Comparison of ENCODE assay signal across 9 mouse cellular contexts in the genomic region with DNA sequence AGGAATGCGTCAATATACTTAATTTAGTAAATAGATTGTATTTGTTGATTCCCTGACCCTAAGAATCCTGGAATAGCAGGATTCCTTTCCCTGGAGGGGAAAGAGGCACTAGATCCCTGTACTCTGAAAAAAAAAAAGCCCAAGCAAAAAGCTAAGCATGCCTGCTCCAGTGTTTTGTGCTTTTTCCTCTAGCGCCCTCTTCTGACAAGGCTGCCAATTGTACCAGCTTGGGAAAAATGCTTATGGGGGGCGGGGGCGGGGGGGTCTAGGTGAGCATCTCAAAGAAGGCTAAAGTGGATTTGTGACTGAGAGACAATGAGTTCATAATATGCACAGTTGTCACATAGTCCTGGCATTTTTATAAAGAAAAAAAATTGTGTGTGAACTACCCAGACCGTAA. TPM values are rescaled to one million over a fixed set of nuclear protein-coding genes. Genes with fewer than 3 reads are reported as not detected.
DNase-seq lines count a peak whose midpoint lies in the region; ATAC-seq and TF ChIP-seq lines count a peak whose summit lies in the region.
"Had no signal": no experiment of that assay in that cellular context is flagged by ENCODE, and none has a peak within 500 bp of the region (broad histone marks: within the 10 kb centered on the region; RNA-seq: fewer than 3 reads in every experiment).

No protein-coding gene starts in this region.

- 41% methylated on average over 5 of the region's 5 CpGs for WGBS in hindbrain, embryonic 10.5 days
- 40% methylated on average over 5 of the region's 5 CpGs for WGBS in hindbrain, embryonic 16.5 days
- WGBS in thymus, adult 2 months, result 49% methylated on average over 5 of the region's 5 CpGs
- WGBS in embryonic facial prominence, embryonic 14.5 days, result 41% methylated on average over 5 of the region's 5 CpGs
- 34% methylated on average over 5 of the region's 5 CpGs for WGBS in forebrain, embryonic 15.5 days
- 45% methylated on average over 5 of the region's 5 CpGs for WGBS in heart, embryonic 12.5 days

- no peak overlapping the region for H3K9ac ChIP-seq in hindbrain, embryonic 16.5 days (ENCODE audit: low read depth, low read length)
- H3K9ac ChIP-seq in embryonic facial prominence, embryonic 14.5 days (ENCODE audit: low read depth, low read length), result no peak overlapping the region
- no peak overlapping the region for H3K9ac ChIP-seq in forebrain, embryonic 15.5 days (replicated peaks)
- no peak overlapping the region for H3K9ac ChIP-seq in heart, embryonic 12.5 days
- H3K9ac ChIP-seq: lung, embryonic 15.5 days had no signal

- no peak overlapping the region for H3K4me2 ChIP-seq in hindbrain, embryonic 16.5 days (ENCODE audit: low read length)
- no peak overlapping the region for H3K4me2 ChIP-seq in embryonic facial prominence, embryonic 14.5 days (ENCODE audit: low read depth, low read length)
- no peak overlapping the region for H3K4me2 ChIP-seq in forebrain, embryonic 15.5 days (replicated peaks)
- H3K4me2 ChIP-seq in heart, embryonic 12.5 days, result no peak overlapping the region
- H3K4me2 ChIP-seq: lung, embryonic 15.5 days had no signal

- H3K4me3 ChIP-seq in hindbrain, embryonic 10.5 days, result no peak overlapping the region
- no peak overlapping the region for H3K4me3 ChIP-seq in hindbrain, embryonic 16.5 days (ENCODE audit: low read length)
- H3K4me3 ChIP-seq in thymus, adult 2 months (ENCODE audit: control insufficient read depth, insufficient read depth, low read length), result no peak overlapping the region
- H3K4me3 ChIP-seq in embryonic facial prominence, embryonic 14.5 days (ENCODE audit: low read depth, low read length), result no peak overlapping the region
- H3K4me3 ChIP-seq in forebrain, embryonic 15.5 days, result no peak overlapping the region
- no peak overlapping the region for H3K4me3 ChIP-seq in heart, embryonic 12.5 days
- H3K4me3 ChIP-seq: lung, embryonic 15.5 days had no signal

- TF ChIP-seq CTCF in thymus, adult 2 months (IDR thresholded peaks at IDR 0.05; ENCODE audit: borderline replicate concordance, control insufficient read depth, extremely low read depth, insufficient read depth, low read length, poor library complexity), result no peak

- H3K27ac ChIP-seq in hindbrain, embryonic 10.5 days, result no peak overlapping the region
- H3K27ac ChIP-seq in hindbrain, embryonic 16.5 days (ENCODE audit: low read depth, low read length), result no peak overlapping the region
- H3K27ac ChIP-seq in thymus, adult 2 months (ENCODE audit: control insufficient read depth, insufficient read depth, low read length), result no peak overlapping the region
- H3K27ac ChIP-seq in embryonic facial prominence, embryonic 14.5 days (replicated peaks; ENCODE audit: low read depth, low read length), result no peak overlapping the region
- no peak overlapping the region for H3K27ac ChIP-seq in forebrain, embryonic 15.5 days (replicated peaks)
- H3K27ac ChIP-seq in heart, embryonic 12.5 days (ENCODE audit: poor library complexity, severe bottlenecking), result no peak overlapping the region
- H3K27ac ChIP-seq: lung, embryonic 15.5 days had no signal

- no peak for TF ChIP-seq POLR2A in thymus, adult 2 months (IDR thresholded peaks at IDR 0.05; ENCODE audit: control insufficient read depth, extremely low read depth, insufficient read depth, low read length, poor library complexity)

- H3K9me3 ChIP-seq in hindbrain, embryonic 10.5 days, result no peaks in the 10 kb centered on the region
- H3K9me3 ChIP-seq in hindbrain, embryonic 16.5 days (ENCODE audit: control insufficient read depth, low read length), result no peaks in the 10 kb centered on the region
- H3K9me3 ChIP-seq in embryonic facial prominence, embryonic 14.5 days (ENCODE audit: control insufficient read depth, low read length), result no peaks in the 10 kb centered on the region
- H3K9me3 ChIP-seq in forebrain, embryonic 15.5 days, result no peaks in the 10 kb centered on the region
- no peaks in the 10 kb centered on the region for H3K9me3 ChIP-seq in heart, embryonic 12.5 days (replicated peaks)
- H3K9me3 ChIP-seq: lung, embryonic 15.5 days had no signal

- ATAC-seq in hindbrain, embryonic 16.5 days, result no peak
- ATAC-seq in embryonic facial prominence, embryonic 14.5 days (ENCODE audit: low read depth), result no peak
- ATAC-seq in monocyte, adult 5-6 weeks (replicated peaks; ENCODE audit: insufficient number of reproducible peaks, low FRiP score, low TSS enrichment, poor library complexity, severe bottlenecking), result no peak
- no peak for ATAC-seq in forebrain, embryonic 15.5 days (replicated peaks)
- ATAC-seq in heart, embryonic 12.5 days (ENCODE audit: insufficient number of reproducible peaks, low FRiP score), result no peak

- no peaks in the 10 kb centered on the region for H3K27me3 ChIP-seq in hindbrain, embryonic 10.5 days (ENCODE audit: insufficient read depth, poor library complexity, severe bottlenecking)
- H3K27me3 ChIP-seq in hindbrain, embryonic 16.5 days (replicated peaks; ENCODE audit: control insufficient read depth, insufficient read depth, low read length), result no peaks in the 10 kb centered on the region
- H3K27me3 ChIP-seq in thymus, adult 2 months (ENCODE audit: control insufficient read depth, insufficient read depth, low read length), result no peaks in the 10 kb centered on the region
- H3K27me3 ChIP-seq in embryonic facial prominence, embryonic 14.5 days (replicated peaks; ENCODE audit: control insufficient read depth, insufficient read depth, low read length), result no peaks in the 10 kb centered on the region
- no peaks in the 10 kb centered on the region for H3K27me3 ChIP-seq in forebrain, embryonic 15.5 days
- 0 out of 2 replicates have a peak, but pooled peaks cover 3% of the 10 kb centered on the region for H3K27me3 ChIP-seq in heart, embryonic 12.5 days (replicated peaks)
- H3K27me3 ChIP-seq: lung, embryonic 15.5 days had no signal

- DNase-seq in hindbrain, embryonic 10.5 days (ENCODE audit: low spot score), result peak; percentile 31
- DNase-seq in thymus, adult 2 months, result peak; percentile 21
- DNase-seq in thymus, postnatal 36 days, result no peak
- peak; percentile 54 for DNase-seq in embryonic facial prominence, embryonic 14.5 days (ENCODE audit: low spot score)

- no peaks in the 10 kb centered on the region for H3K4me1 ChIP-seq in hindbrain, embryonic 10.5 days (replicated peaks)
- no peaks in the 10 kb centered on the region for H3K4me1 ChIP-seq in hindbrain, embryonic 16.5 days (ENCODE audit: control insufficient read depth, insufficient read depth, low read depth, low read length)
- H3K4me1 ChIP-seq in thymus, adult 2 months (replicated peaks; ENCODE audit: control insufficient read depth, insufficient read depth, low read length), result no peaks in the 10 kb centered on the region
- no peaks in the 10 kb centered on the region for H3K4me1 ChIP-seq in embryonic facial prominence, embryonic 14.5 days (ENCODE audit: control insufficient read depth, insufficient read depth, low read length)
- H3K4me1 ChIP-seq in forebrain, embryonic 15.5 days, result no peaks in the 10 kb centered on the region
- H3K4me1 ChIP-seq in heart, embryonic 12.5 days (replicated peaks), result peaks cover 9% of the 10 kb centered on the region

- H3K36me3 ChIP-seq in hindbrain, embryonic 10.5 days, result peaks cover 95% of the 10 kb centered on the region
- H3K36me3 ChIP-seq in hindbrain, embryonic 16.5 days (ENCODE audit: control insufficient read depth, insufficient read depth, low read length), result peaks cover 73% of the 10 kb centered on the region
- no peaks in the 10 kb centered on the region for H3K36me3 ChIP-seq in thymus, adult 2 months (ENCODE audit: control insufficient read depth, insufficient read depth, low read length)
- 0 out of 2 replicates have a peak, but pooled peaks cover 5% of the 10 kb centered on the region for H3K36me3 ChIP-seq in embryonic facial prominence, embryonic 14.5 days (ENCODE audit: control insufficient read depth, insufficient read depth, low read length)
- peaks cover 92% of the 10 kb centered on the region for H3K36me3 ChIP-seq in forebrain, embryonic 15.5 days
- no peaks in the 10 kb centered on the region for H3K36me3 ChIP-seq in heart, embryonic 12.5 days
- H3K36me3 ChIP-seq: lung, embryonic 15.5 days had no signal

RNA-seq across cellular contexts. Expression of a gene that starts 12.8 kb away (rescaled TPM):
- 108 and 124 TPM in 2 replicates for polyA plus RNA-seq in hindbrain, embryonic 10.5 days (2016; fragmentation: Nextera tagmentation; extraction: Ambion mirVana)
- 124 and 127 TPM in 2 replicates for polyA plus RNA-seq in hindbrain, embryonic 16.5 days (2015; fragmentation: Nextera tagmentation; extraction: Ambion mirVana)
- polyA plus RNA-seq in thymus, adult 2 months (2012; rRNA removed), result 20.0 and 20.2 TPM in 2 replicates
- polyA plus RNA-seq in embryonic facial prominence, embryonic 14.5 days (2014; fragmentation: Nextera tagmentation; extraction: Ambion mirVana), result 41.1 and 50.0 TPM in 2 replicates
- 12.2 to 30.8 TPM (median 24.9 TPM) in 3 replicates for total RNA-seq in monocyte, adult 5-6 weeks (2017)
- polyA plus RNA-seq in forebrain, embryonic 15.5 days (2015; fragmentation: Nextera tagmentation; extraction: Ambion mirVana), result 184 and 193 TPM in 2 replicates
- polyA plus RNA-seq in heart, embryonic 12.5 days (2016; fragmentation: Nextera tagmentation; extraction: Ambion mirVana), result 36.2 and 41.2 TPM in 2 replicates

RNA-seq across cellular contexts. Expression of a gene that starts 32.6 kb away (rescaled TPM):
- polyA plus RNA-seq in hindbrain, embryonic 10.5 days (2016; fragmentation: Nextera tagmentation; extraction: Ambion mirVana), result 12.7 and 20.6 TPM in 2 replicates
- polyA plus RNA-seq in hindbrain, embryonic 16.5 days (2015; fragmentation: Nextera tagmentation; extraction: Ambion mirVana), result 21.7 and 31.4 TPM in 2 replicates
- polyA plus RNA-seq in thymus, adult 2 months (2012; rRNA removed), result 0.23 and 0.26 TPM in 2 replicates
- polyA plus RNA-seq in embryonic facial prominence, embryonic 14.5 days (2014; fragmentation: Nextera tagmentation; extraction: Ambion mirVana), result 3.7 and 4.0 TPM in 2 replicates
- total RNA-seq in monocyte, adult 5-6 weeks (2017), result not detected in 3 replicates
- polyA plus RNA-seq in forebrain, embryonic 15.5 days (2015; fragmentation: Nextera tagmentation; extraction: Ambion mirVana), result 30.2 and 31.9 TPM in 2 replicates
- polyA plus RNA-seq in heart, embryonic 12.5 days (2016; fragmentation: Nextera tagmentation; extraction: Ambion mirVana), result 0.26 TPM in 2 replicates

RNA-seq across cellular contexts. Expression of a gene that starts 45.1 kb away (rescaled TPM):
- 2.9 and 3.1 TPM in 2 replicates for polyA plus RNA-seq in hindbrain, embryonic 10.5 days (2016; fragmentation: Nextera tagmentation; extraction: Ambion mirVana)
- 5.2 and 6.7 TPM in 2 replicates for polyA plus RNA-seq in hindbrain, embryonic 16.5 days (2015; fragmentation: Nextera tagmentation; extraction: Ambion mirVana)
- polyA plus RNA-seq in thymus, adult 2 months (2012; rRNA removed), result 0.04 and 1.1 TPM in 2 replicates
- polyA plus RNA-seq in embryonic facial prominence, embryonic 14.5 days (2014; fragmentation: Nextera tagmentation; extraction: Ambion mirVana), result 3.9 and 4.6 TPM in 2 replicates
- total RNA-seq in monocyte, adult 5-6 weeks (2017), result not detected in 3 replicates
- polyA plus RNA-seq in forebrain, embryonic 15.5 days (2015; fragmentation: Nextera tagmentation; extraction: Ambion mirVana), result 6.6 and 8.8 TPM in 2 replicates
- 1.2 and 2.0 TPM in 2 replicates for polyA plus RNA-seq in heart, embryonic 12.5 days (2016; fragmentation: Nextera tagmentation; extraction: Ambion mirVana)

RNA-seq across cellular contexts. Expression of a gene that starts 50.2 kb away (rescaled TPM):
- 104 and 106 TPM in 2 replicates for polyA plus RNA-seq in hindbrain, embryonic 10.5 days (2016; fragmentation: Nextera tagmentation; extraction: Ambion mirVana)
- 67.2 and 73.6 TPM in 2 replicates for polyA plus RNA-seq in hindbrain, embryonic 16.5 days (2015; fragmentation: Nextera tagmentation; extraction: Ambion mirVana)
- polyA plus RNA-seq in thymus, adult 2 months (2012; rRNA removed), result 113 and 130 TPM in 2 replicates
- 68.6 and 72.0 TPM in 2 replicates for polyA plus RNA-seq in embryonic facial prominence, embryonic 14.5 days (2014; fragmentation: Nextera tagmentation; extraction: Ambion mirVana)
- total RNA-seq in monocyte, adult 5-6 weeks (2017), result 67.3 to 110 TPM (median 84.7 TPM) in 3 replicates
- polyA plus RNA-seq in forebrain, embryonic 15.5 days (2015; fragmentation: Nextera tagmentation; extraction: Ambion mirVana), result 93.0 and 114 TPM in 2 replicates
- polyA plus RNA-seq in heart, embryonic 12.5 days (2016; fragmentation: Nextera tagmentation; extraction: Ambion mirVana), result 39.8 and 46.8 TPM in 2 replicates

Comparison
In these comparisons a context has a peak if more than half of its experiments do, and no peak if none do; other contexts are left out.
1. DNase-seq: peak in hindbrain, embryonic 10.5 days (single experiment), thymus, adult 2 months (single experiment) and embryonic facial prominence, embryonic 14.5 days (single experiment); none in thymus, postnatal 36 days (0 of 2).